Mouse (Mus musculus) spleen, adult 2 months (tissue): ENCODE results near the gene Kcnn3.

Source experiments
- CTCF ChIP-seq: fragments of 200-500 bp; IDR thresholded peaks from 2 replicates; pipeline ENCODE4 v1.5.1; 2011; ENCODE audit warnings: mild to moderate bottlenecking, inconsistent platforms; ENCODE audit not compliant: insufficient read depth, insufficient read length, insufficient replicate concordance; ENCODE audit errors: extremely low read depth
- POLR2A ChIP-seq: fragments of 200-500 bp; IDR thresholded peaks from 2 replicates; pipeline ENCODE4 v1.6.1; 2011; ENCODE audit warnings: low read depth, low read length, inconsistent platforms

GRCm38 (mm10) chr3:89510979-89511378, 9.0 kb upstream of the Kcnn3 start:
- TF ChIP-seq POLR2A (no peak), CTCF (peak; percentile 20; the same call in 1 of the 2 replicates)
